Mouse (Mus musculus): ENCODE results near the gene Pank1. TPM values are rescaled to one million over a fixed set of nuclear protein-coding genes. Genes with fewer than 3 reads are reported as not detected.

Gene Pank1
- 10 to 100 TPM; 17.1 to 18.9 TPM for total RNA-seq (2021)
- long read RNA-seq, experiment 1, full-length matches to known transcripts, result 18 of 33 reads
- long read RNA-seq, experiment 1, partial matches to known transcripts, result 1 of 33 reads
- long read RNA-seq, experiment 1, other reads (novel, unspliced or antisense), result 14 of 33 reads
- long read RNA-seq, experiment 2, full-length matches to known transcripts, result 25 of 35 reads
- long read RNA-seq, experiment 2, partial matches to known transcripts, result 3 of 35 reads
- long read RNA-seq, experiment 2, other reads (novel, unspliced or antisense), result 7 of 35 reads

GRCm38 (mm10) chr19:34878603-34879541 is at the start of gene Pank1:
Gene Pank1, minus strand, starts transcription at chr19:34879455.
- intact Hi-C loops (cut with DNase I), result loop anchor here (2.0 to 5.0 kb wide), 2 partner anchors 42 to 52 kb away; no protein-coding TSS in a partner anchor
- peak; percentile 73 to 74 for DNase-seq (ENCODE audit: low spot score in 2 of 2)

GRCm38 (mm10) chr19:34922603-34922963 is 43.3 kb upstream of the Pank1 start:
- DNase-seq (ENCODE audit: low spot score in 2 of 2), result no peak
- intact Hi-C loops (cut with DNase I), result no loop called here

- intact Hi-C loops (cut with DNase I), result loop anchor here (2.0 kb wide), 1 partner anchor 43 kb away; the partner anchor contains the start of gene Pank1
- peak; percentile 84 to 88 for DNase-seq (ENCODE audit: low spot score in 2 of 2)
Observed at GRCm38 (mm10) chr19:34921652-34922602, 42.7 kb upstream of the Pank1 start, which contains the start of gene Kif20b. Gene Kif20b, plus strand, starts transcription at chr19:34922361.

GRCm38 (mm10) chr19:34921253-34921651 is 42.0 kb upstream of the Pank1 start:
- peak in 1 of 2 experiments; percentile 5 for DNase-seq (ENCODE audit: low spot score in 2 of 2)
- intact Hi-C loops (cut with DNase I), result loop anchor here (2.0 kb wide), 1 partner anchor 42 kb away; the partner anchor contains the start of gene Pank1

- no peak for DNase-seq (ENCODE audit: low spot score in 2 of 2)
- intact Hi-C loops (cut with DNase I), result loop anchor here (2.0 kb wide), 1 partner anchor 42 kb away; the partner anchor contains the start of gene Pank1
Observed at GRCm38 (mm10) chr19:34920531-34920930, 41.3 kb upstream of the Pank1 start.

- intact Hi-C loops (cut with DNase I), result loop anchor here (2.0 kb wide), 1 partner anchor 41 kb away; the partner anchor contains the start of gene Pank1
- DNase-seq (ENCODE audit: low spot score in 2 of 2), result no peak
Observed at GRCm38 (mm10) chr19:34920066-34920465, 40.8 kb upstream of the Pank1 start.

GRCm38 (mm10) chr19:34912366-34912765 is 33.1 kb upstream of the Pank1 start:
- intact Hi-C loops (cut with DNase I), result no loop called here
- DNase-seq (ENCODE audit: low spot score in 2 of 2), result no peak

- peak in 1 of 2 experiments; percentile 6 for DNase-seq (ENCODE audit: low spot score in 2 of 2)
- intact Hi-C loops (cut with DNase I), result no loop called here
Observed at GRCm38 (mm10) chr19:34906772-34907171, 27.5 kb upstream of the Pank1 start.

- DNase-seq (ENCODE audit: low spot score in 2 of 2), result no peak
- intact Hi-C loops (cut with DNase I), result no loop called here
Observed at GRCm38 (mm10) chr19:34905424-34905823, 26.2 kb upstream of the Pank1 start.

GRCm38 (mm10) chr19:34904032-34904431 is 24.8 kb upstream of the Pank1 start:
- DNase-seq (ENCODE audit: low spot score in 2 of 2), result no peak
- intact Hi-C loops (cut with DNase I), result no loop called here

GRCm38 (mm10) chr19:34901735-34902134 is 22.5 kb upstream of the Pank1 start:
- no peak for DNase-seq (ENCODE audit: low spot score in 2 of 2)

GRCm38 (mm10) chr19:34901266-34901665 is 22.0 kb upstream of the Pank1 start:
- no peak for DNase-seq (ENCODE audit: low spot score in 2 of 2)
- intact Hi-C loops (cut with DNase I), result no loop called here

More at GRCm38 (mm10) chr19:34901735-34902134, 22.5 kb upstream of the Pank1 start:
- intact Hi-C loops (cut with DNase I), result no loop called here

GRCm38 (mm10) chr19:34898941-34899340 is 19.7 kb upstream of the Pank1 start:
- no peak for DNase-seq (ENCODE audit: low spot score in 2 of 2)
- intact Hi-C loops (cut with DNase I), result no loop called here

GRCm38 (mm10) chr19:34897082-34897965 is 18.1 kb upstream of the Pank1 start:
- intact Hi-C loops (cut with DNase I), result no loop called here
- DNase-seq (ENCODE audit: low spot score in 2 of 2), result no peak

GRCm38 (mm10) chr19:34895082-34895481 is 15.8 kb upstream of the Pank1 start:
- intact Hi-C loops (cut with DNase I), result no loop called here
- DNase-seq (ENCODE audit: low spot score in 2 of 2), result no peak

GRCm38 (mm10) chr19:34891590-34891989 is 12.3 kb upstream of the Pank1 start:
- no peak for DNase-seq (ENCODE audit: low spot score in 2 of 2)
- intact Hi-C loops (cut with DNase I), result no loop called here

GRCm38 (mm10) chr19:34890981-34891380 is 11.7 kb upstream of the Pank1 start:
- DNase-seq (ENCODE audit: low spot score in 2 of 2), result no peak

GRCm38 (mm10) chr19:34886324-34886723 is 7.1 kb upstream of the Pank1 start:
- DNase-seq (ENCODE audit: low spot score in 2 of 2), result no peak
- intact Hi-C loops (cut with DNase I), result no loop called here

More at GRCm38 (mm10) chr19:34890981-34891380, 11.7 kb upstream of the Pank1 start:
- intact Hi-C loops (cut with DNase I), result no loop called here

All from left cerebral cortex, postnatal 14 days (tissue).